Mouse (Mus musculus) kidney, embryonic 16.5 days (tissue): Measurements from ENCODE around the gene Rps11. TPM values are rescaled to one million over a fixed set of nuclear protein-coding genes. Genes with fewer than 3 reads are reported as not detected.

ENCODE experiments used
- ATAC-seq: fragments of 200-750 bp; cut with Nextera tagmentation; 2 replicates; pipeline ENCODE4 v1.8.0; 2017; ENCODE audit warnings: moderate TSS enrichment; ENCODE audit not compliant: low FRiP score, low TSS enrichment
- H3K27ac ChIP-seq: fragments of 300-500 bp; sonication (generic); 2 replicates; pipeline ENCODE4 v1.5.1; 2014; ENCODE audit warnings: low read length
- H3K27me3 ChIP-seq: fragments of 300-500 bp; sonication (generic); 2 replicates; pipeline ENCODE4 v1.6.1; 2014; ENCODE audit warnings: low read length, control low read depth, mixed read lengths; ENCODE audit not compliant: insufficient read depth
- H3K36me3 ChIP-seq: fragments of 300-500 bp; sonication (generic); 2 replicates; pipeline ENCODE4 v1.6.1; 2014; ENCODE audit warnings: low read length, control low read depth, mixed read lengths; ENCODE audit not compliant: insufficient read depth
- H3K4me1 ChIP-seq: fragments of 300-500 bp; sonication (generic); 2 replicates; pipeline ENCODE4 v1.6.1; 2014; ENCODE audit warnings: low read length, control low read depth, mixed read lengths; ENCODE audit not compliant: insufficient read depth
- H3K4me2 ChIP-seq: fragments of 300-500 bp; sonication (generic); replicated peaks from 2 replicates; pipeline ENCODE4 v1.6.1; 2014; ENCODE audit warnings: low read depth, low read length
- H3K4me3 ChIP-seq: fragments of 300-500 bp; sonication (generic); 2 replicates; pipeline ENCODE4 v1.5.1; 2014; ENCODE audit warnings: mild to moderate bottlenecking, low read length
- H3K9ac ChIP-seq: fragments of 300-500 bp; sonication (generic); replicated peaks from 2 replicates; pipeline ENCODE4 v1.6.1; 2014; ENCODE audit warnings: low read length
- H3K9me3 ChIP-seq: fragments of 300-500 bp; sonication (generic); 2 replicates; pipeline ENCODE4 v1.6.1; 2016; ENCODE audit warnings: low read length, control low read depth
- WGBS: fragments of 180-500 bp; shearing (Covaris S2); extraction: QIAGEN DNeasy Blood & Tissue Kit; methylation state at CpG from one replicate; pipeline ENCODE4 v1.1.7; 2014; 5-methylcytosine and 5-hydroxymethylcytosine counted together
- polyA plus RNA-seq: library from polyadenylated mRNA; unstranded; fragments of >200 nt; fragmentation: Nextera tagmentation; extraction: Ambion mirVana; gene quantifications from 2 replicates; pipeline ENCODE4 v1.2.1, GENCODE M21; 2015

Rps11 gene
- polyA plus RNA-seq, 1 experiment from 2014 or later, result 1,408 TPM

DNA sequence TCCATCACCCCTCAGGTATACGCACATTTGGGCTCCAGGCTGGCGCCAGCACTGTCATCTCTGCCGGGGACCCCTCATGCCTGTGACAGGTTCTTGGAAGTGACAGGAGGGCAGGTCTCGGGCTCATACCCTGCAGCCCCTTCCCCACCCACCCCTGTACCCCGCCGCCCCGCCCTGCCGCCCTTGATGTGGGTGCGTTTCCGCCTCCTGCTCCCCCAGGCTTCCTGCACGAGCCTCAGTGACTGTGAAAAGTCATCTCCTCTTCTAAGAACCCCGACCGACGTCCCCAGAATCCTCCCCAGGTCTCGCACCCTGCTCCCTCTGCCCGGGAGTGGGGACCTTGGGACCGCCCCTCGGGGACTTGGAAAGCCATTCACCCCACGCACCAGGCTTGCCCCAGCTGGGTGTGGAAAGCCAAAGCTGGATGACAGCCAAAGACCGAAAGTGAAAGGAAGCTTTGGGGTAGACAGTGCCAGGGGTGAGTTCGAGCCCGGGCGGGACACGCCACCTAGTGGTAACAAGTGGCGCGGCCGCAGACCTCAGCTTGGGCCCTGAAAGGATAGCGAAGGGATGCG lies 11.8 kb upstream of the Rps11 start, which contains the start of the genes Gm45713 and Flt3l:
Gene Gm45713 (minus strand): TSS at position 239 of the 575 bp plus-strand sequence.
Gene Flt3l (minus strand): TSS at position 440 of the 575 bp plus-strand sequence.
- Histone ChIP-seq H3K27me3 (no peaks in the 10 kb centered on the region), H3K27ac (no peak within 1 kb of the TSS), H3K4me2 (peak within 1 kb of the TSS; percentile 83), H3K9ac (peak within 1 kb of the TSS; percentile 76), H3K36me3 (no peaks in the 10 kb centered on the region), H3K9me3 (no peaks in the 10 kb centered on the region), H3K4me3 (peak within 1 kb of the TSS; percentile 70), H3K4me1 (0 out of 2 replicates have a peak, but pooled peaks cover 4% of the 10 kb centered on the region)
- 2% methylated on average over 29 of the region's 29 CpGs for WGBS
- peak; percentile 88 for ATAC-seq

DNA sequence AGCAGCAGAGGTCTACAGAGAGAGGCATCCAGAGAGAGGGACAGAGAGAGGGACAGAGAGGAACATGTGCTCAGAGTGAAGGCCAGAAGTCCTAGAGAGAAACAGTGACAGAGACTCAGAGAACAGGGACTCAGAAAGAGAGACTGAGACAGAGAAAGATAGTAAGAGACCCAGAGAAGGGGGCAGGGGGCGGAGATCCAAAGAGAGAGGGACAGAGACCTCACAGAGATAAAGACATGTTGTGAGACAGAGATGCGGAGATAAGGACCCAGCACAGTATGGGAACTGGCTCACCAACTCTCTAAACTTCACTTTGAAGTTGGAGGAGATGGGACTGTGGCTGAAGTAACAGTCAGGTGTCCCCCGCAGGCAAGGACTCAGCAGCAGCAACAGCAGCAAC lies 11.1 kb upstream of the Rps11 start:
- H3K4me1 ChIP-seq, result 0 out of 2 replicates have a peak, but pooled peaks cover 4% of the 10 kb centered on the region
- H3K27me3 ChIP-seq, result no peaks in the 10 kb centered on the region
- 0 out of 2 replicates have a peak overlapping the region, but pooled peaks have one; percentile 29 for H3K9ac ChIP-seq
- H3K4me3 ChIP-seq, result peak overlapping the region; percentile 70; the same call in 1 of the 2 replicates
- no peaks in the 10 kb centered on the region for H3K9me3 ChIP-seq
- H3K36me3 ChIP-seq, result no peaks in the 10 kb centered on the region
- peak overlapping the region; percentile 83; the same call in 1 of the 2 replicates for H3K4me2 ChIP-seq
- ATAC-seq, result no peak
- 79% methylated on average over 3 of the region's 3 CpGs for WGBS
- no peak overlapping the region for H3K27ac ChIP-seq

DNA sequence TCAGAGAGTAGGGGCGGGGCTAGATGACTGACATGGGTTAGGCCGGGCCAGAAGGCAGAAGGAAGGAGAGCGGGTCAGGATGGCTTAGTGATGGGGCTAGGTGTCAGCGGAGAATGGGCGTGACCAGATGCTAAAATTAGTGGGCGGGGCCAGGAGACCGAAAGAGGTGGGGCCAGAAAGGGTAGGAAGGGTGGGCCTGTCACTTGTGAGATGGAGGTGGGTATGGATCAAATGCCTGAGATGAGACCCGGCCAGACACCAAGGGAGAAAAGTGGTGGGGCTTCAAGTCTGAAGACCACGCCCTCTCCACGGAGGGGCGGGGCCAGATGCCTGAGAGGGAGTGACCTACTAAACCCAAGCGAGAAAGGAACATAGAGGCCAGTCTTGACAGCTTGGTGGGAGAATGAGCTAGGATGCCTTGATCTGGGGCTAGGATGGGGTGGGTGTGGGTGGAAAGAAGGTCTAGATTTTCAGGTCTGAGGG lies 10.3 kb upstream of the Rps11 start:
- no peak overlapping the region for H3K4me2 ChIP-seq

GRCm38 (mm10) chr7:45133446-45134159 lies 9.4 kb upstream of the Rps11 start:
- H3K36me3 ChIP-seq, result no peaks in the 10 kb centered on the region
- H3K9ac ChIP-seq, result no peak overlapping the region
- ATAC-seq, result no peak
- no peaks in the 10 kb centered on the region for H3K27me3 ChIP-seq
- WGBS, result 75% methylated on average over 8 of the region's 8 CpGs
- no peak overlapping the region for H3K27ac ChIP-seq
- H3K9me3 ChIP-seq, result no peaks in the 10 kb centered on the region
- H3K4me1 ChIP-seq, result peaks cover 14% of the 10 kb centered on the region
- H3K4me3 ChIP-seq, result no peak overlapping the region
- no peak overlapping the region for H3K4me2 ChIP-seq

More for the DNA sequence above, 10.3 kb upstream of the Rps11 start:
- no peak for ATAC-seq
- Histone ChIP-seq H3K27ac (no peak overlapping the region), H3K9ac (no peak overlapping the region), H3K36me3 (no peaks in the 10 kb centered on the region), H3K9me3 (no peaks in the 10 kb centered on the region), H3K4me1 (peaks cover 10% of the 10 kb centered on the region), H3K4me3 (no peak overlapping the region), H3K27me3 (no peaks in the 10 kb centered on the region)
- 11% methylated on average over 12 of the region's 12 CpGs for WGBS

GRCm38 (mm10) chr7:45131850-45132249 lies 7.6 kb upstream of the Rps11 start:
- H3K4me1 ChIP-seq, result peaks cover 21% of the 10 kb centered on the region
- H3K9ac ChIP-seq, result no peak overlapping the region
- no peak overlapping the region for H3K4me3 ChIP-seq
- H3K27ac ChIP-seq, result no peak overlapping the region
- peaks cover 8% of the 10 kb centered on the region for H3K36me3 ChIP-seq
- H3K4me2 ChIP-seq, result no peak overlapping the region
- H3K9me3 ChIP-seq, result no peaks in the 10 kb centered on the region
- no peaks in the 10 kb centered on the region for H3K27me3 ChIP-seq
- whole genome bisulfite sequencing, result 83% methylated on average over 9 of the region's 11 CpGs
- ATAC-seq, result no peak

GRCm38 (mm10) chr7:45129776-45130512 lies 5.7 kb upstream of the Rps11 start:
- no peak for ATAC-seq
- Histone ChIP-seq H3K4me2 (peak overlapping the region; percentile 84), H3K4me1 (peaks cover 36% of the 10 kb centered on the region), H3K27ac (peak overlapping the region; percentile 94), H3K9ac (peak overlapping the region; percentile 78), H3K4me3 (peak overlapping the region; percentile 88), H3K36me3 (peaks cover 26% of the 10 kb centered on the region), H3K27me3 (no peaks in the 10 kb centered on the region), H3K9me3 (no peaks in the 10 kb centered on the region)
- WGBS, result 53% methylated on average over 15 of the region's 15 CpGs

- no peak for ATAC-seq
These were observed 5.1 kb upstream of the Rps11 start for GRCm38 (mm10) chr7:45129318-45129717.

DNA sequence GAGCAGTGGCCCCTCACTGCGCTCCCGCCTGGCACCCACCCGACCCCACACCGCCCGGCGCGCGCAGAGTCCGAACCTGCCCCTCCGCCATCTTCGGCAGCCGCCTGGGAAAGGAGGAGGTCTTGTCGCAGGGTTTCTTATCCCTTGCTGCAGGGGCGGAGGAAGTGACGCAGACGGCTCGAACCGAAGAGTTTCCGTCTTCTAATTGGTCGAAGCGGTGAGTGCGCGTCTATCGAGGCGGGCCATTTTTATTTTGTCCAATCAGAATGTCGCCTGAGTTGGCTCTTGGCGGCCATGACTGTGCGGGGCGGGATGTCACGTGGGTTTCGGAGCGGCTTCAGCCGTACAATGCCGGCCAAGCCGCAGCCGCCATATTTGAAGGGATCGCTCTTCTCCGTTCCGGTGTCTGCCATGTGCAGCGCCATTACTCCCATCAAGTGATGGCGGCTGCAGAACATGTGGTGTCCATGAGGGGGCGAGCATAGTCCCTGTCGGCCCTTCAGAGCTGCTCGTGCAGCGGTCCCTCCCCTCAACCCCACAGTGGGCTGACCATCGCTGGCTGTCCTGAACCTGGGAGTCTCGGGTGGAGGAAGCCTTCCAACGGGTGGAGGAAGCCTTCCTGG lies 4.5 kb upstream of the Rps11 start, which contains the start of gene Rpl13a:
Gene Rpl13a (minus strand): TSS at position 138 of the 623 bp plus-strand sequence.
- under 1% methylated on average over 48 of the region's 48 CpGs for WGBS
- peak; percentile 95 for ATAC-seq

More at GRCm38 (mm10) chr7:45129318-45129717, 5.1 kb upstream of the Rps11 start:
- peaks cover 41% of the 10 kb centered on the region for H3K4me1 ChIP-seq
- no peaks in the 10 kb centered on the region for H3K27me3 ChIP-seq
- no peaks in the 10 kb centered on the region for H3K9me3 ChIP-seq
- peak overlapping the region; percentile 78 for H3K9ac ChIP-seq
- H3K4me2 ChIP-seq, result peak overlapping the region; percentile 84
- WGBS, result under 1% methylated on average over 17 of the region's 17 CpGs
- peak overlapping the region; percentile 88 for H3K4me3 ChIP-seq
- H3K27ac ChIP-seq, result peak overlapping the region; percentile 94
- H3K36me3 ChIP-seq, result peaks cover 31% of the 10 kb centered on the region

DNA sequence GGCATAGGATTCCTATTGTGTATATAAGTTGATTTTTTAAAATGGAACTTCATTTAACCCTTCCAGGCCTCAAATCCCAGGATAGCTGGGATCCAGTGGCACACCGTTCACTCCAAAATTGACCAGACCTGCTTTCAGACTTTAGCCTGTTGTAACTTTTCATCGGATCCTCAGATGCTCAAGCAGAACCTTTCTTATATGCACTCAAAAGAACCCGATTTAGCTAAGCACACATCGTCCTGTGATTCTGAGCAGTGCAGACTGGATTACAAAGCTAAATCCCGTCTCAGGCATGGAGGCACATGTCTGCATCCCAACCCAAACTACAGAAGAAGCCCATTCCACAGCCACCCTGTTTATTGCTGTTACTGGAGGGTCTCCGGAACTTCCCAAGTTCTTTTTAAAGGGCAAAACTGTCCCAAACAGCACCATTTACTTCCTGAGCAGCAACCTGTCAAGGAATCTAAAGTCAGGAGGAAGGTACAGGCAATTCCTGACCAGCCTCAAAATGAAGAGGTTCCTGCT lies 3.5 kb upstream of the Rps11 start:
- Histone ChIP-seq H3K9ac (peak overlapping the region; percentile 94), H3K27me3 (no peaks in the 10 kb centered on the region), H3K9me3 (no peaks in the 10 kb centered on the region), H3K36me3 (peaks cover 36% of the 10 kb centered on the region), H3K27ac (peak overlapping the region; percentile 95), H3K4me3 (peak overlapping the region; percentile 88), H3K4me2 (peak overlapping the region; percentile 92), H3K4me1 (peaks cover 46% of the 10 kb centered on the region)
- ATAC-seq, result no peak
- WGBS, result 0% methylated on average over 6 of the region's 6 CpGs

More for the DNA sequence above, 4.5 kb upstream of the Rps11 start, which contains the start of gene Rpl13a:
- peak within 1 kb of the TSS; percentile 95 for H3K27ac ChIP-seq
- peaks cover 31% of the 10 kb centered on the region for H3K36me3 ChIP-seq
- H3K4me3 ChIP-seq, result peak within 1 kb of the TSS; percentile 88
- peaks cover 41% of the 10 kb centered on the region for H3K4me1 ChIP-seq
- H3K4me2 ChIP-seq, result peak within 1 kb of the TSS; percentile 92
- no peaks in the 10 kb centered on the region for H3K9me3 ChIP-seq
- no peaks in the 10 kb centered on the region for H3K27me3 ChIP-seq
- H3K9ac ChIP-seq, result peak within 1 kb of the TSS; percentile 94
